In genomic region chr4:132841493-132841892, GRCm38 (mm10) we compare ENCODE assay signal across 9 mouse cellular contexts. TPM values are rescaled to one million over a fixed set of nuclear protein-coding genes. Genes with fewer than 3 reads are reported as not detected.
DNase-seq lines count a peak whose midpoint lies in the region; ATAC-seq and TF ChIP-seq lines count a peak whose summit lies in the region.
"Had no signal": no experiment of that assay in that cellular context is flagged by ENCODE, and none has a peak within 500 bp of the region (broad histone marks: within the 10 kb centered on the region; RNA-seq: fewer than 3 reads in every experiment).

No protein-coding gene starts in this region.

- H3K27ac ChIP-seq in kidney, embryonic 16.5 days (ENCODE audit: low read length): no peak overlapping the region
- no peak overlapping the region for H3K27ac ChIP-seq in embryonic facial prominence, embryonic 14.5 days (replicated peaks; ENCODE audit: low read depth, low read length)
- H3K27ac ChIP-seq in intestine, postnatal 0 days (ENCODE audit: low read depth, low read length): no peak overlapping the region
- H3K27ac ChIP-seq in neural tube, embryonic 12.5 days: no peak overlapping the region

- intact Hi-C loops in left cerebral cortex, postnatal 4 days (cut with DNase I): no loop called here

- H3K4me3 ChIP-seq in kidney, embryonic 16.5 days (ENCODE audit: low read length): peak overlapping the region; percentile 92
- peak overlapping the region; percentile 87 for H3K4me3 ChIP-seq in embryonic facial prominence, embryonic 14.5 days (ENCODE audit: low read depth, low read length)
- H3K4me3 ChIP-seq in intestine, postnatal 0 days (ENCODE audit: low read depth, low read length): no peak overlapping the region
- peak overlapping the region; percentile 81 for H3K4me3 ChIP-seq in neural tube, embryonic 12.5 days

- DNase-seq in kidney, adult 18-20 months: no peak
- no peak for DNase-seq in embryonic facial prominence, embryonic 14.5 days (ENCODE audit: low spot score)
- no peak for DNase-seq in adrenal gland, adult 8-10 months
- DNase-seq in urinary bladder, postnatal 4 days (ENCODE audit: low spot score in 2 of 2): no peak
- DNase-seq in left cerebral cortex, postnatal 4 days: no peak
- DNase-seq: kidney, adult 2 months had no signal

- TF ChIP-seq CTCF in intestine, postnatal 0 days (IDR thresholded peaks at IDR 0.05; ENCODE audit: low read depth): no peak

- no peak for ATAC-seq in kidney, embryonic 16.5 days (ENCODE audit: low FRiP score, low TSS enrichment)
- ATAC-seq in embryonic facial prominence, embryonic 14.5 days (ENCODE audit: low read depth): no peak
- ATAC-seq in intestine, postnatal 0 days: no peak
- no peak for ATAC-seq in neural tube, embryonic 12.5 days (ENCODE audit: low FRiP score, low read depth)

- no peaks in the 10 kb centered on the region for H3K9me3 ChIP-seq in kidney, embryonic 16.5 days (ENCODE audit: low read length)
- no peaks in the 10 kb centered on the region for H3K9me3 ChIP-seq in embryonic facial prominence, embryonic 14.5 days (ENCODE audit: control insufficient read depth, low read length)
- H3K9me3 ChIP-seq in intestine, postnatal 0 days (ENCODE audit: control insufficient read depth): no peaks in the 10 kb centered on the region
- H3K9me3 ChIP-seq in neural tube, embryonic 12.5 days: no peaks in the 10 kb centered on the region

- no peaks in the 10 kb centered on the region for H3K27me3 ChIP-seq in kidney, embryonic 16.5 days (ENCODE audit: insufficient read depth, low read length)
- no peaks in the 10 kb centered on the region for H3K27me3 ChIP-seq in embryonic facial prominence, embryonic 14.5 days (replicated peaks; ENCODE audit: control insufficient read depth, insufficient read depth, low read length)
- H3K27me3 ChIP-seq in intestine, postnatal 0 days (replicated peaks; ENCODE audit: control insufficient read depth, insufficient read depth, low read length): no peaks in the 10 kb centered on the region
- H3K27me3 ChIP-seq in neural tube, embryonic 12.5 days (replicated peaks): no peaks in the 10 kb centered on the region

- H3K36me3 ChIP-seq in kidney, embryonic 16.5 days (ENCODE audit: insufficient read depth, low read length): peaks cover 39% of the 10 kb centered on the region
- H3K36me3 ChIP-seq in embryonic facial prominence, embryonic 14.5 days (ENCODE audit: control insufficient read depth, insufficient read depth, low read length): peaks cover 39% of the 10 kb centered on the region
- peaks cover 36% of the 10 kb centered on the region for H3K36me3 ChIP-seq in intestine, postnatal 0 days (ENCODE audit: control insufficient read depth, insufficient read depth)
- peaks cover 40% of the 10 kb centered on the region for H3K36me3 ChIP-seq in neural tube, embryonic 12.5 days

- H3K4me1 ChIP-seq in kidney, embryonic 16.5 days (ENCODE audit: insufficient read depth, low read length): peaks cover 13% of the 10 kb centered on the region
- peaks cover 15% of the 10 kb centered on the region for H3K4me1 ChIP-seq in embryonic facial prominence, embryonic 14.5 days (ENCODE audit: control insufficient read depth, insufficient read depth, low read length)
- 0 out of 2 replicates have a peak, but pooled peaks cover 3% of the 10 kb centered on the region for H3K4me1 ChIP-seq in intestine, postnatal 0 days (replicated peaks; ENCODE audit: control insufficient read depth, insufficient read depth, low read length)
- H3K4me1 ChIP-seq in neural tube, embryonic 12.5 days: peaks cover 6% of the 10 kb centered on the region

- peak overlapping the region; percentile 67 for H3K4me2 ChIP-seq in kidney, embryonic 16.5 days (replicated peaks; ENCODE audit: low read depth, low read length)
- peak overlapping the region; percentile 83 for H3K4me2 ChIP-seq in embryonic facial prominence, embryonic 14.5 days (ENCODE audit: low read depth, low read length)
- peak overlapping the region; percentile 81; the same call in 1 of the 2 replicates for H3K4me2 ChIP-seq in intestine, postnatal 0 days (replicated peaks; ENCODE audit: low read depth)
- peak overlapping the region; percentile 61 for H3K4me2 ChIP-seq in neural tube, embryonic 12.5 days (replicated peaks)

- H3K9ac ChIP-seq in kidney, embryonic 16.5 days (replicated peaks; ENCODE audit: low read length): peak overlapping the region; percentile 93
- H3K9ac ChIP-seq in embryonic facial prominence, embryonic 14.5 days (ENCODE audit: low read depth, low read length): peak overlapping the region; percentile 93
- H3K9ac ChIP-seq in intestine, postnatal 0 days (ENCODE audit: low read depth, low read length): no peak overlapping the region
- H3K9ac ChIP-seq in neural tube, embryonic 12.5 days: peak overlapping the region; percentile 85

- whole genome bisulfite sequencing in kidney, embryonic 16.5 days: 81% methylated on average over 3 of the region's 3 CpGs
- WGBS in embryonic facial prominence, embryonic 14.5 days: 72% methylated on average over 3 of the region's 3 CpGs
- 60% methylated on average over 3 of the region's 3 CpGs for WGBS in intestine, postnatal 0 days
- 85% methylated on average over 3 of the region's 3 CpGs for WGBS in neural tube, embryonic 12.5 days

RNA-seq across cellular contexts. Expression of gene Ppp1r8, which starts 1.5 kb away (rescaled TPM):
- 72.9 and 77.2 TPM in 2 replicates for polyA plus RNA-seq in kidney, embryonic 16.5 days (2015; fragmentation: Nextera tagmentation; extraction: Ambion mirVana)
- 61.3 and 67.9 TPM in 2 replicates for polyA plus RNA-seq in embryonic facial prominence, embryonic 14.5 days (2014; fragmentation: Nextera tagmentation; extraction: Ambion mirVana)
- 16.8 and 18.5 TPM in 2 replicates for polyA plus RNA-seq in intestine, postnatal 0 days (2015; fragmentation: Nextera tagmentation; extraction: Ambion mirVana)
- polyA plus RNA-seq in neural tube, embryonic 12.5 days (2016; fragmentation: Nextera tagmentation; extraction: Ambion mirVana): 53.3 and 62.5 TPM in 2 replicates
- 10 to 100 TPM; 41.0 to 49.9 (median 44.3) TPM for total RNA-seq in adrenal gland, adult 8-10 months (2022)
- 10 to 100 TPM; 47.5 to 55.0 TPM for total RNA-seq in left cerebral cortex, postnatal 4 days (2021)

RNA-seq across cellular contexts. Expression of gene Stx12, which starts 42.8 kb away (rescaled TPM):
- 59.9 and 61.8 TPM in 2 replicates for polyA plus RNA-seq in kidney, embryonic 16.5 days (2015; fragmentation: Nextera tagmentation; extraction: Ambion mirVana)
- 69.2 and 73.2 TPM in 2 replicates for polyA plus RNA-seq in embryonic facial prominence, embryonic 14.5 days (2014; fragmentation: Nextera tagmentation; extraction: Ambion mirVana)
- polyA plus RNA-seq in intestine, postnatal 0 days (2015; fragmentation: Nextera tagmentation; extraction: Ambion mirVana): 52.9 and 53.7 TPM in 2 replicates
- 108 and 110 TPM in 2 replicates for polyA plus RNA-seq in neural tube, embryonic 12.5 days (2016; fragmentation: Nextera tagmentation; extraction: Ambion mirVana)
- 10 to 100 TPM; 57.9 to 65.2 (median 60.1) TPM for total RNA-seq in adrenal gland, adult 8-10 months (2022)
- total RNA-seq in left cerebral cortex, postnatal 4 days (2021): 100 to 1,000 TPM; 146 to 153 TPM

RNA-seq across cellular contexts. Expression of gene Themis2, which starts 45.3 kb away (rescaled TPM):
- polyA plus RNA-seq in kidney, embryonic 16.5 days (2015; fragmentation: Nextera tagmentation; extraction: Ambion mirVana): 0.92 and 1.1 TPM in 2 replicates
- 1.3 and 2.1 TPM in 2 replicates for polyA plus RNA-seq in embryonic facial prominence, embryonic 14.5 days (2014; fragmentation: Nextera tagmentation; extraction: Ambion mirVana)
- 1.3 and 1.4 TPM in 2 replicates for polyA plus RNA-seq in intestine, postnatal 0 days (2015; fragmentation: Nextera tagmentation; extraction: Ambion mirVana)
- polyA plus RNA-seq in neural tube, embryonic 12.5 days (2016; fragmentation: Nextera tagmentation; extraction: Ambion mirVana): 0.74 and 0.79 TPM in 2 replicates
- 1 to 10 TPM; 2.1 to 5.9 (median 3.2) TPM for total RNA-seq in adrenal gland, adult 8-10 months (2022)
- total RNA-seq in left cerebral cortex, postnatal 4 days (2021): under 1 TPM; 0.52 to 0.81 TPM
